Mouse (Mus musculus): ENCODE data around the gene Cfap43.

Gene Cfap43

GRCm38 (mm10) chr19:47752456-47752855, 166.6 kb downstream of the Cfap43 start:
- no peak for TF ChIP-seq GATA4 (IDR thresholded peaks at IDR 0.05; ENCODE audit: insufficient replicate concordance, low read length)

GRCm38 (mm10) chr19:47750391-47750790, 168.7 kb downstream of the Cfap43 start:
- no peak for TF ChIP-seq GATA4 (IDR thresholded peaks at IDR 0.05; ENCODE audit: insufficient replicate concordance, low read length)

GRCm38 (mm10) chr19:47748950-47749349, 170.1 kb downstream of the Cfap43 start:
- TF ChIP-seq GATA4 (IDR thresholded peaks at IDR 0.05; ENCODE audit: insufficient replicate concordance, low read length) = no peak

- TF ChIP-seq GATA4 (IDR thresholded peaks at IDR 0.05; ENCODE audit: insufficient replicate concordance, low read length) = no peak
These were observed 172.0 kb downstream of the Cfap43 start for GRCm38 (mm10) chr19:47747072-47747471.

- TF ChIP-seq GATA4 (IDR thresholded peaks at IDR 0.05; ENCODE audit: insufficient replicate concordance, low read length) = no peak
These were observed 187.2 kb downstream of the Cfap43 start for GRCm38 (mm10) chr19:47731931-47732330.

- TF ChIP-seq GATA4 (IDR thresholded peaks at IDR 0.05; ENCODE audit: insufficient replicate concordance, low read length) = no peak; the same call in 1 of the 2 replicates
These were observed 187.8 kb downstream of the Cfap43 start, which contains the start of gene Sfr1 for GRCm38 (mm10) chr19:47731071-47731881. TSS of gene Sfr1 (plus strand) at chr19:47731682.

GRCm38 (mm10) chr19:47730691-47731070, 188.4 kb downstream of the Cfap43 start:
- no peak for TF ChIP-seq GATA4 (IDR thresholded peaks at IDR 0.05; ENCODE audit: insufficient replicate concordance, low read length)

- TF ChIP-seq GATA4 (IDR thresholded peaks at IDR 0.05; ENCODE audit: insufficient replicate concordance, low read length) = no peak
These were observed 193.4 kb downstream of the Cfap43 start for GRCm38 (mm10) chr19:47725643-47726140.

GRCm38 (mm10) chr19:47724903-47725302, 194.2 kb downstream of the Cfap43 start:
- TF ChIP-seq GATA4 (IDR thresholded peaks at IDR 0.05; ENCODE audit: insufficient replicate concordance, low read length) = no peak

GRCm38 (mm10) chr19:47722471-47722870, 196.6 kb downstream of the Cfap43 start:
- TF ChIP-seq GATA4 (IDR thresholded peaks at IDR 0.05; ENCODE audit: insufficient replicate concordance, low read length) = no peak

- no peak for TF ChIP-seq GATA4 (IDR thresholded peaks at IDR 0.05; ENCODE audit: insufficient replicate concordance, low read length)
These were observed 199.9 kb downstream of the Cfap43 start for GRCm38 (mm10) chr19:47719147-47719546.

GRCm38 (mm10) chr19:47716144-47716543, 202.9 kb downstream of the Cfap43 start:
- no peak for TF ChIP-seq GATA4 (IDR thresholded peaks at IDR 0.05; ENCODE audit: insufficient replicate concordance, low read length)

GRCm38 (mm10) chr19:47713457-47713856, 205.6 kb downstream of the Cfap43 start:
- no peak for TF ChIP-seq GATA4 (IDR thresholded peaks at IDR 0.05; ENCODE audit: insufficient replicate concordance, low read length)

- no peak for TF ChIP-seq GATA4 (IDR thresholded peaks at IDR 0.05; ENCODE audit: insufficient replicate concordance, low read length)
These were observed 208.7 kb downstream of the Cfap43 start for GRCm38 (mm10) chr19:47710376-47710775.

- no peak for TF ChIP-seq GATA4 (IDR thresholded peaks at IDR 0.05; ENCODE audit: insufficient replicate concordance, low read length)
These were observed 213.2 kb downstream of the Cfap43 start for GRCm38 (mm10) chr19:47705772-47706309.

GRCm38 (mm10) chr19:47705080-47705771, 213.9 kb downstream of the Cfap43 start:
- no peak for TF ChIP-seq GATA4 (IDR thresholded peaks at IDR 0.05; ENCODE audit: insufficient replicate concordance, low read length)
